Mouse (Mus musculus): Measurements from ENCODE around the gene Srm. TPM values are rescaled to one million over a fixed set of nuclear protein-coding genes. Genes with fewer than 3 reads are reported as not detected.

Srm gene
- polyA plus RNA-seq, 1 experiment from 2014 or later: 162 TPM

DNA sequence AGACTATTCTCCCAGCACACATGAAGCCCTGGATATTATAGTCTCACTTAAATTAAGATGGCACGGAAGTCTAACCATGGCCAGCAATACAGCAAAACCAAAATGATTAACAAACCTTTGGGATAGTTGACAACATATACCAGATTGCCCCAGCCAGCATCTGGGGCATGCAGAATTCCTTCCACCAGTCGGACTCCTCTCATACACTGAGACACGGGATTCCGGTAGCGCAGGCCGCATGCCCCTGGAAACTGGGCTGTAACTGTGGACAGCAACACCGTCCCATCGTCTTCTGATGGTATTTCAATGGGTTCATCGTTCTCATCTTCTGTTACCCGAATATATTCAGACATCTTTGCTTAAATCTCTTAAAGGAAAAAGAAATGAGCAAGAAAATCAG is 33.7 kb downstream of the Srm start:
- Histone ChIP-seq H3K4me1 (ENCODE audit: control insufficient read depth, insufficient read depth, low read length) (peaks cover 13% of the 10 kb centered on the region), H3K27me3 (ENCODE audit: control insufficient read depth, insufficient read depth, low read depth, low read length) (no peaks in the 10 kb centered on the region), H3K9ac (ENCODE audit: low read depth, low read length) (no peak overlapping the region), H3K9me3 (replicated peaks; ENCODE audit: control insufficient read depth, low read length, poor library complexity, severe bottlenecking) (no peaks in the 10 kb centered on the region), H3K4me3 (ENCODE audit: low read depth, low read length) (no peak overlapping the region), H3K4me2 (ENCODE audit: low read length) (peak overlapping the region; percentile 98), H3K27ac (ENCODE audit: low read length) (no peak overlapping the region), H3K36me3 (ENCODE audit: control insufficient read depth, insufficient read depth, low read length) (peaks cover 27% of the 10 kb centered on the region)
- ATAC-seq: no peak
- 83% methylated on average over 10 of the region's 10 CpGs for WGBS

DNA sequence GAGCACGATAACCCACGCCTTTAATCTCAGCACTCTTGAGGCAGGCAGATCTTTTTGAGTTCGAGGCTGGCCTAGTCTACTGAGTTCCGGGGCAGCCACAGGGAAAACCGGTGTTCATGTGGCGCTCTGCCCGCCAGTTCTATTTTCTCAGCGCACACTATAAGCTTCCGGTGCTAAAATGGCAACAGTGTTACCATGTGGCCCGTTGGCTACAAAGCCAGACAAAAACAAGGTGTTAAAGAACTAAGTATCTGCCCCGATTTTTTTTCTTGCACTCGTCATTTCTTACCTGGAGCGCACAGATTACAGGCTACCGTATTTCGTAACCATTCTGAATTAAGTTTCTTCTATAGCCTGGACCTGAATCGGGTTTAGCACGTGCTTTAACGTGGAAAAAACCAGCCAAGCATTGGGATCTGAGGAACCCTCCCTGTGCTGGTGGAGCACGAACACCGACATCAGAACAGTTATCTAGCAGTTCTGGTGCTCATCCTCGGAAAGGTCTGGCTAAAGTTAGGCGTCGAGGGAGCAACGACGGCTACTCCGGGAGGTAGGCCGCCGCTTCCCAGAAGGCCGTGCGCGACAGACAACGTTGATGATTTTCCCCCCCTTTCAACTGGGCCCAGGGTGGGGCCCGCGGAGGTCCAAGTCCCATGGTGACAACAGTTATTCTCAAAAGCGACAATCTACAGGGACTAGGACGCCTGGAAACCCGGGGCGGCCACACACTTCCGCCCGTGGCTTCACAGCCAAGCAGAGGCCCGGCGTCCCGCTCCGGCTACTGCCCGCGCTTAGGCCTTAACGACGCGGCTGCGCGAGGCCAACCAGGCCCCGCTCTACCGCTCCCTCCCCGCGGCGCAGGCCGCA is 34.7 kb downstream of the Srm start:
- WGBS: under 1% methylated on average over 57 of the region's 57 CpGs

DNA sequence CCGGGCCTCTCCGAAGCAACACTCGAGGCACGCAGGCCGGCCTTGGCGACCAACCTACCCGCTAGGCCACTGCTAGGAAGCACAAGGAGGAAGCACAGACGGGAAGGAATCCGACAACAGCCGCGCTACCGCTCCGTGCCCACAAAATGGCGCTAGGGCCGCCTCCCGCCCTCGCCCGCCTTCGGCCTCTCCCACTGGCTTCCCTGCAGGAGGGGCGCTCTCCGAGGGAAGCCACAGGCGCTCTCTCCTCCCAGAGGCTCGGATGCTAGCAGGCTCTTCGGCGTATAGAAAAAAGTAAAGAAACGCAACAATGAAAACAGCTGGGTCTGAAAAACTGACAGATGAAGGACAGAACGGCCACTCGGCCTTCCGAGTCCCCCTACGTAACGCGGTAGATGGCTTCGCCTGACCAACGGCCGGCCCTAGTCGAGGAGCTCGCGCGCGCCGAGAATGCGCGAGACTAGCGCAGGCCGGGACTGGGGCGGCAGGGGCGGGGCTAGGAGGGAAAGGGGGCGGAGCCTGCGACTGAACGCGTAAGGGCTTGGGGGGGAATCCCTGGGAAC is 35.4 kb downstream of the Srm start, which contains the start of gene Tardbp:
TSS of gene Tardbp (minus strand) at position 397 of the 563 bp plus-strand sequence.
- peak; percentile 97 for ATAC-seq
- H3K4me1 ChIP-seq (ENCODE audit: control insufficient read depth, insufficient read depth, low read length): peaks cover 13% of the 10 kb centered on the region
- peak within 1 kb of the TSS; percentile 93 for H3K27ac ChIP-seq (ENCODE audit: low read length)
- H3K36me3 ChIP-seq (ENCODE audit: control insufficient read depth, insufficient read depth, low read length): peaks cover 22% of the 10 kb centered on the region
- peak within 1 kb of the TSS; percentile 81 for H3K4me3 ChIP-seq (ENCODE audit: low read depth, low read length)
- no peaks in the 10 kb centered on the region for H3K27me3 ChIP-seq (ENCODE audit: control insufficient read depth, insufficient read depth, low read depth, low read length)
- peak within 1 kb of the TSS; percentile 98 for H3K4me2 ChIP-seq (ENCODE audit: low read length)
- peak within 1 kb of the TSS; percentile 96 for H3K9ac ChIP-seq (ENCODE audit: low read depth, low read length)
- no peaks in the 10 kb centered on the region for H3K9me3 ChIP-seq (replicated peaks; ENCODE audit: control insufficient read depth, low read length, poor library complexity, severe bottlenecking)
- WGBS: under 1% methylated on average over 51 of the region's 51 CpGs

More for the DNA sequence above, 34.7 kb downstream of the Srm start:
- Histone ChIP-seq H3K27me3 (ENCODE audit: control insufficient read depth, insufficient read depth, low read depth, low read length) (no peaks in the 10 kb centered on the region), H3K36me3 (ENCODE audit: control insufficient read depth, insufficient read depth, low read length) (peaks cover 22% of the 10 kb centered on the region), H3K9ac (ENCODE audit: low read depth, low read length) (peak overlapping the region; percentile 96), H3K4me1 (ENCODE audit: control insufficient read depth, insufficient read depth, low read length) (peaks cover 13% of the 10 kb centered on the region), H3K4me3 (ENCODE audit: low read depth, low read length) (peak overlapping the region; percentile 81), H3K9me3 (replicated peaks; ENCODE audit: control insufficient read depth, low read length, poor library complexity, severe bottlenecking) (no peaks in the 10 kb centered on the region), H3K27ac (ENCODE audit: low read length) (peak overlapping the region; percentile 93), H3K4me2 (ENCODE audit: low read length) (peak overlapping the region; percentile 98)
- peak; percentile 69 for ATAC-seq

DNA sequence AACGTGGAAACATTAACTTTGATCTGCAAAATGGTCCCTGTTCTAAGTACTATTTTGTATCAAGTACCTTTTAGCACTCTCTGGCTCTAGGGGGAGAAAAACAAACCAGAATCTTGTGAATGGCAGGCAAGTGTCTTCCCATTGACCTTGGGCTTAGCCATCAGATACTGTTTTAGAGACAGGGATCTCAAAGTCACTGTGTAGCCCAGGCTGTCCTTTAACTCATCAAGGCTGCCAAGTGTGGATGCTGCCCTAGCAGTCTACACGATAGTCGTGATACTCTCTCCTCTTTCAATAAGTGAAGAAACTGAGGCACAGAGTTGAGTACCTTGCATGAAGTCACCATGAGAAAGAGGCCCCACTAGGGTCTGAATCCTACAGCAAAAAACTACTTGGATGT is 35.9 kb downstream of the Srm start:
- H3K27me3 ChIP-seq (ENCODE audit: control insufficient read depth, insufficient read depth, low read depth, low read length): no peaks in the 10 kb centered on the region
- peak overlapping the region; percentile 81 for H3K4me3 ChIP-seq (ENCODE audit: low read depth, low read length)
- 60% methylated on average over 3 of the region's 3 CpGs for WGBS
- peaks cover 17% of the 10 kb centered on the region for H3K36me3 ChIP-seq (ENCODE audit: control insufficient read depth, insufficient read depth, low read length)
- peak; percentile 30; the same call in 1 of the 2 replicates for ATAC-seq
- H3K4me1 ChIP-seq (ENCODE audit: control insufficient read depth, insufficient read depth, low read length): peaks cover 13% of the 10 kb centered on the region
- peak overlapping the region; percentile 98 for H3K4me2 ChIP-seq (ENCODE audit: low read length)
- no peaks in the 10 kb centered on the region for H3K9me3 ChIP-seq (replicated peaks; ENCODE audit: control insufficient read depth, low read length, poor library complexity, severe bottlenecking)
- peak overlapping the region; percentile 52 for H3K27ac ChIP-seq (ENCODE audit: low read length)
- H3K9ac ChIP-seq (ENCODE audit: low read depth, low read length): peak overlapping the region; percentile 96

DNA sequence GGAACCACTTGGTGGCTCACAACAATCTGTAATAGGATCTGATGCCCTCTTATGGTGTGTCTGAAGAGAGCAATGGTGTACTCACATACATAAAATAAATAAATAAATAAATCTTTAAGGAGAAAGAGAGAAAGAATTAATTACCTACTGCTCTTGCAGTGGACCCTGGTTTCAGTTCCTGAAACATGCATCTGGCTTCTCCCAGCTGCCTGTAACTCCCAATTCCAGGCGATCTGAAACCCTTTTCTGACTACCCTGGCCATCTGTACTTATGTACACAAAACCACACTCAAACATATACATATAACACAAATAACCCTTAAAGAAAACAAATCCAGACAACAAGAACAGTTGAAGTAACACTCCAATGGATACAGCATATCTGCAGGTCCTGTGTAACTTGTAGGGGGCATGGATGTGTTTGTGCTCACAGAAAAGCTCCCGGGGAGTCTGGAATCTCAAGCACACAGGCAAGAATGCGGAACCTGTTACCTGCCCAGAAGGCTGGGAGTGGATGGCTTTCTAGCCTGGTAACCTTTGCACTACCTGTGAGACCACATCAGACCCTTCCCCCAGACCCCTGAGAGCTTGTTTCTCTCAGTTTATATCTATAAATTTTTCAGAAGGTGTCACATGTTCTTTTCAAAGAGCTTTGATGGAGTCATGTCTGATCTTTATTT is 40.9 kb downstream of the Srm start:
- no peak overlapping the region for H3K4me3 ChIP-seq (ENCODE audit: low read depth, low read length)
- no peak for ATAC-seq
- no peaks in the 10 kb centered on the region for H3K27me3 ChIP-seq (ENCODE audit: control insufficient read depth, insufficient read depth, low read depth, low read length)
- H3K9me3 ChIP-seq (replicated peaks; ENCODE audit: control insufficient read depth, low read length, poor library complexity, severe bottlenecking): no peaks in the 10 kb centered on the region
- H3K4me1 ChIP-seq (ENCODE audit: control insufficient read depth, insufficient read depth, low read length): no peaks in the 10 kb centered on the region; the same call in 1 of the 2 replicates
- 77% methylated on average over 3 of the region's 3 CpGs for WGBS
- H3K36me3 ChIP-seq (ENCODE audit: control insufficient read depth, insufficient read depth, low read length): no peaks in the 10 kb centered on the region
- H3K4me2 ChIP-seq (ENCODE audit: low read length): no peak overlapping the region
- H3K27ac ChIP-seq (ENCODE audit: low read length): no peak overlapping the region
- no peak overlapping the region for H3K9ac ChIP-seq (ENCODE audit: low read depth, low read length)

DNA sequence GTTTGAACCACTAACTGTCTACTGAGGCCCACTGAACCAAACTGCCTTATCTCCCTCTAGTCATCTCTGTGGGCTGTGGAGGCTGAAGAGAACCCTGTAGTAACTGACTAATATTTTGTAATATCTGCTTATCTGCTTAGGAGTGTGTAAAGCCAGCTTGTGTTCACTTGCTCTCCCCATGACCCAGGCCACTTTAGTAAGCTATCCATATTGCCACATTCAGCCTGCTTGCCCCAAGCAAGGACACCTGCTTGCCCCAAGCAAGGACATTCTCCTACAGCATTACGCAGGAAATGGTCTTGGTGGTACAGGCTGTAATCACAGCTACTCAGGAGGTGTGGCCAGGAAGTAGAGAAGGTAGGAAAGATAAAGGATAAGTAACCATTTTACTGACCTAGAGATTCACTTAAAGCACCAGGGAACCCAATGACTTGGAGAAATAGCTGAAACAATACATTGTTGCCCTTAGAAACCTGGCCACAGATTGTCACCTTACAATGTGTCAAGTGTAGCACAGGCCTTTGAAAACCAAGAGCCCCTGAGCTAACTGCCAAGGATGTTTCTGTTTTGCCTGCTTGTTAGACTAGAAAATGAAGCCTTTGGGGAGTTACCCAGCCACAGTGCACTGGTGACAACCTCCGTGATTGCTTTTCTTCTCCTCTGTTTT is 42.2 kb downstream of the Srm start:
- 74% methylated on average over 2 of the region's 2 CpGs for WGBS
- Histone ChIP-seq H3K9ac (ENCODE audit: low read depth, low read length) (no peak overlapping the region), H3K4me2 (ENCODE audit: low read length) (no peak overlapping the region)

DNA sequence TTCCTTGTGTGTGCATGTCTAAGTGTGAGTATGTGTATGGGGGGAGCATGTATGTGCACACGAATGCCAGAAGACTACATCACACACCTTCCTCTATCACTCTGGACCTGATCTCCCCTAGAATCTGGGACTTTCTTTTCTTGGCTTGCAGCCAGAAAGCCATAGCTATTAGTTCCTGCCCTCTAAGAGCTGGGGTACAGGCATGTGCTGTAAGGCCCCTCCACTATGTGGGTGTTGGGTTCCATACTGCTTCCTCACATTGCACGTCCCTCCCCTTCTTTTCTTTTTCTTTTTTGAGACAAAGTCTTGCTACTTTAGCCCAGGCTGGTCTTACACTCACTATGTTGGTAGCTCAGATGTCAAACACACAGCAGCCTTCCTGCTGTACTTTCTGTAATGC is 44.0 kb downstream of the Srm start:
- WGBS: 91% methylated on average over 2 of the region's 2 CpGs
- Histone ChIP-seq H3K27me3 (ENCODE audit: control insufficient read depth, insufficient read depth, low read depth, low read length) (no peaks in the 10 kb centered on the region), H3K9ac (ENCODE audit: low read depth, low read length) (no peak overlapping the region), H3K4me2 (ENCODE audit: low read length) (no peak overlapping the region), H3K9me3 (replicated peaks; ENCODE audit: control insufficient read depth, low read length, poor library complexity, severe bottlenecking) (no peaks in the 10 kb centered on the region), H3K27ac (ENCODE audit: low read length) (no peak overlapping the region), H3K4me1 (ENCODE audit: control insufficient read depth, insufficient read depth, low read length) (no peaks in the 10 kb centered on the region), H3K4me3 (ENCODE audit: low read depth, low read length) (no peak overlapping the region), H3K36me3 (ENCODE audit: control insufficient read depth, insufficient read depth, low read length) (no peaks in the 10 kb centered on the region)
- no peak for ATAC-seq

More for the DNA sequence above, 42.2 kb downstream of the Srm start:
- Histone ChIP-seq H3K9me3 (replicated peaks; ENCODE audit: control insufficient read depth, low read length, poor library complexity, severe bottlenecking) (no peaks in the 10 kb centered on the region), H3K4me3 (ENCODE audit: low read depth, low read length) (no peak overlapping the region), H3K4me1 (ENCODE audit: control insufficient read depth, insufficient read depth, low read length) (no peaks in the 10 kb centered on the region), H3K27me3 (ENCODE audit: control insufficient read depth, insufficient read depth, low read depth, low read length) (no peaks in the 10 kb centered on the region), H3K27ac (ENCODE audit: low read length) (no peak overlapping the region), H3K36me3 (ENCODE audit: control insufficient read depth, insufficient read depth, low read length) (no peaks in the 10 kb centered on the region)
- no peak for ATAC-seq

DNA sequence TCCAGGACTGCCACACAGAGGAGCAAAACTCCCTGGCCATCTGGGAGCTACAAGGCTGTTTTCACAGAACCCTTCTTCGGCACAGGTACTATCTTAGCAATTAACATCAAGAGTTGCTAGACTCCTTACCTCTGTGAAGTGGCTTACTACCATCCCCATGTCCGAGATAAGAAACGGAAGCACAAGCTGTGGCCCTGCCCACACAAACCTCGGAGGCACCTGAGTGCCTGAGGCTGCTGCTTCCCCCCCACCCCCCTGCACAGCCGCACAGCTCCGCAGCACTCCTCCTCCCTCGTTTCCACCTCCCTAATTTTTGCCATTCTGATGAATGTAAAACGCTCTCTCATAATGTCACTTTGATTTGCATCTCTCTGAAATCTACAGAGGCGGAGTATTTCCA is 47.0 kb downstream of the Srm start:
- H3K27me3 ChIP-seq (ENCODE audit: control insufficient read depth, insufficient read depth, low read depth, low read length): no peaks in the 10 kb centered on the region
- no peak overlapping the region for H3K9ac ChIP-seq (ENCODE audit: low read depth, low read length)
- H3K4me1 ChIP-seq (ENCODE audit: control insufficient read depth, insufficient read depth, low read length): no peaks in the 10 kb centered on the region
- no peak overlapping the region for H3K27ac ChIP-seq (ENCODE audit: low read length)
- no peaks in the 10 kb centered on the region for H3K9me3 ChIP-seq (replicated peaks; ENCODE audit: control insufficient read depth, low read length, poor library complexity, severe bottlenecking)
- WGBS: 56% methylated on average over 9 of the region's 9 CpGs
- H3K4me3 ChIP-seq (ENCODE audit: low read depth, low read length): no peak overlapping the region
- no peaks in the 10 kb centered on the region for H3K36me3 ChIP-seq (ENCODE audit: control insufficient read depth, insufficient read depth, low read length)
- no peak overlapping the region for H3K4me2 ChIP-seq (ENCODE audit: low read length)
- no peak for ATAC-seq
